Mouse (Mus musculus): ENCODE measurements around the gene Cyp4f13. TPM values are rescaled to one million over a fixed set of nuclear protein-coding genes. Genes with fewer than 3 reads are reported as not detected.
A peak's percentile ranks its signal among the peaks of the same experiment; 100 is the strongest.

Gene Cyp4f13
- 2.1 and 3.3 TPM in 2 replicates for polyA plus RNA-seq (2016; fragmentation: Nextera tagmentation; extraction: Ambion mirVana)

- WGBS: 42% methylated on average over 12 of the region's 12 CpGs
- peak; percentile 69 for DNase-seq (ENCODE audit: low spot score)
- Histone ChIP-seq H3K4me3 (peak within 1 kb of the TSS; percentile 54), H3K27me3 (replicated peaks; ENCODE audit: low read depth, poor library complexity, severe bottlenecking) (no peaks in the 10 kb centered on the region), H3K9me3 (no peaks in the 10 kb centered on the region), H3K27ac (replicated peaks) (peak within 1 kb of the TSS; percentile 51; the same call in 1 of the 2 replicates), H3K36me3 (replicated peaks) (no peaks in the 10 kb centered on the region), H3K4me1 (peaks cover 11% of the 10 kb centered on the region)
Observed at GRCm38 (mm10) chr17:32947215-32947914, at the start of gene Cyp4f13. Cyp4f13 (minus strand) TSS chr17:32947402.

- Histone ChIP-seq H3K27me3 (replicated peaks; ENCODE audit: low read depth, poor library complexity, severe bottlenecking) (no peaks in the 10 kb centered on the region), H3K27ac (replicated peaks) (peak within 1 kb of the TSS; percentile 84), H3K4me3 (peak within 1 kb of the TSS; percentile 86), H3K9me3 (no peaks in the 10 kb centered on the region), H3K4me1 (peaks cover 7% of the 10 kb centered on the region), H3K36me3 (replicated peaks) (peaks cover 29% of the 10 kb centered on the region)
- DNase-seq (ENCODE audit: low spot score): peak; percentile 80
- 3% methylated on average over 21 of the region's 21 CpGs for WGBS
Observed at GRCm38 (mm10) chr17:32992699-32993474, 45.7 kb upstream of the Cyp4f13 start, which contains the start of gene Zfp952. Zfp952 (plus strand) TSS chr17:32993129.

GRCm38 (mm10) chr17:32991965-32992698, 44.9 kb upstream of the Cyp4f13 start:
- DNase-seq (ENCODE audit: low spot score): no peak
- H3K4me3 ChIP-seq: peak overlapping the region; percentile 86
- no peaks in the 10 kb centered on the region for H3K9me3 ChIP-seq
- 71% methylated on average over 12 of the region's 12 CpGs for WGBS
- peaks cover 7% of the 10 kb centered on the region for H3K4me1 ChIP-seq
- H3K27ac ChIP-seq (replicated peaks): no peak overlapping the region; the same call in 1 of the 2 replicates
- H3K36me3 ChIP-seq (replicated peaks): peaks cover 28% of the 10 kb centered on the region
- H3K27me3 ChIP-seq (replicated peaks; ENCODE audit: low read depth, poor library complexity, severe bottlenecking): no peaks in the 10 kb centered on the region

DNA sequence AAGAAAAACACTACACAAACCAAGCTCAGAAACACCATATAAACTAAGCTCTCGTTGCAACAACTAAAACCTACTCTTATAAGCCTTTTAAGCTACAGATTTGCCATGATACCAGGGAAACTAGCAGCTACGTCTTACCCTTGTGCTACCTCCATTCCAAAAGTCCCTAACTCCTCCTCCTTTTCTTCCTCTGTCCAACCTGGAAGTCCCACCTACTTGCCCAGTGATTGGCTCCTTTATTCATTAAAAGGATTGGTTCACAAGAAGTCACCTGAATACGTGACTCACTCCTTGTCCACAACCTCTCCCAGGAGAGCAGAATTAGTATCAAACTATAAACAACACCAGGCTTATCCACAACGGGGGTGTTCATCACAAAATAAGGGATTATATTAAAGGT, 39.1 kb upstream of the Cyp4f13 start:
- Histone ChIP-seq H3K36me3 (replicated peaks) (peaks cover 14% of the 10 kb centered on the region), H3K4me3 (no peak overlapping the region), H3K9me3 (0 out of 2 replicates have a peak, but pooled peaks cover 3% of the 10 kb centered on the region), H3K27ac (replicated peaks) (no peak overlapping the region), H3K27me3 (replicated peaks; ENCODE audit: low read depth, poor library complexity, severe bottlenecking) (no peaks in the 10 kb centered on the region), H3K4me1 (no peaks in the 10 kb centered on the region)
- 78% methylated on average over 4 of the region's 4 CpGs for WGBS
- DNase-seq (ENCODE audit: low spot score): no peak

GRCm38 (mm10) chr17:32981361-32981760, 34.2 kb upstream of the Cyp4f13 start:
- Histone ChIP-seq H3K27me3 (replicated peaks; ENCODE audit: low read depth, poor library complexity, severe bottlenecking) (no peaks in the 10 kb centered on the region), H3K36me3 (replicated peaks) (peaks cover 63% of the 10 kb centered on the region), H3K27ac (replicated peaks) (no peak overlapping the region), H3K4me1 (no peaks in the 10 kb centered on the region), H3K9me3 (peaks cover 10% of the 10 kb centered on the region; the same call in 1 of the 2 replicates), H3K4me3 (no peak overlapping the region)
- WGBS: 93% methylated on average over 4 of the region's 4 CpGs
- no peak for DNase-seq (ENCODE audit: low spot score)

- Histone ChIP-seq H3K27me3 (replicated peaks; ENCODE audit: low read depth, poor library complexity, severe bottlenecking) (no peaks in the 10 kb centered on the region), H3K4me3 (peak within 1 kb of the TSS; percentile 87)
- under 1% methylated on average over 33 of the region's 33 CpGs for WGBS
Observed at GRCm38 (mm10) chr17:32965623-32966290, 18.6 kb upstream of the Cyp4f13 start, which contains the start of gene Zfp472. Zfp472 (plus strand) TSS chr17:32965814.

DNA sequence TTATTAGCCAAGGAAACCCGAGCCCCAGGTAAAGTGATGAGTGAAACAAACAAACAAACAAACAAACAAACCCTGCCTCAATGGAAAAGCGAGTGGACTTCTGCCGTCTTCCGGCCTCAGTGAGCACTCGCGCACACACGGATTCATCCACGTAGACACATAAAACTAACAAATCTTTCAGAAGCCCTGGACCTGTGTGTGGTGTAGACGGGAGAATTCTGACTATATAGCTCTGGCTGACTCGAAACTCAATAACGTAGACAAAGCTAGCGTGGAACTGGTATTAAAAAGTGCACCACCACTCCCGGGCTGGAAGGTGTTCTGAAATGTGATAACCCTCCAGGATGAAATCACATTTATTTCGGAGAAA, 18.0 kb upstream of the Cyp4f13 start:
- H3K9me3 ChIP-seq: no peaks in the 10 kb centered on the region
- no peaks in the 10 kb centered on the region for H3K27me3 ChIP-seq (replicated peaks; ENCODE audit: low read depth, poor library complexity, severe bottlenecking)
- H3K27ac ChIP-seq (replicated peaks): peak overlapping the region; percentile 78
- H3K36me3 ChIP-seq (replicated peaks): no peaks in the 10 kb centered on the region
- under 1% methylated on average over 14 of the region's 14 CpGs for WGBS
- H3K4me3 ChIP-seq: peak overlapping the region; percentile 87
- no peak for DNase-seq (ENCODE audit: low spot score)
- peaks cover 16% of the 10 kb centered on the region for H3K4me1 ChIP-seq

More at GRCm38 (mm10) chr17:32965623-32966290, 18.6 kb upstream of the Cyp4f13 start, which contains the start of gene Zfp472:
- DNase-seq (ENCODE audit: low spot score): peak; percentile 92
- Histone ChIP-seq H3K27ac (replicated peaks) (peak within 1 kb of the TSS; percentile 78), H3K36me3 (replicated peaks) (no peaks in the 10 kb centered on the region), H3K4me1 (peaks cover 16% of the 10 kb centered on the region), H3K9me3 (no peaks in the 10 kb centered on the region)

- Histone ChIP-seq H3K4me1 (peaks cover 11% of the 10 kb centered on the region), H3K27me3 (replicated peaks; ENCODE audit: low read depth, poor library complexity, severe bottlenecking) (no peaks in the 10 kb centered on the region), H3K36me3 (replicated peaks) (no peaks in the 10 kb centered on the region), H3K4me3 (no peak overlapping the region), H3K9me3 (no peaks in the 10 kb centered on the region), H3K27ac (replicated peaks) (no peak overlapping the region)
- 33% methylated on average over 16 of the region's 16 CpGs for WGBS
- DNase-seq (ENCODE audit: low spot score): peak; percentile 70
Observed at GRCm38 (mm10) chr17:32951441-32951840, 4.2 kb upstream of the Cyp4f13 start.

DNA sequence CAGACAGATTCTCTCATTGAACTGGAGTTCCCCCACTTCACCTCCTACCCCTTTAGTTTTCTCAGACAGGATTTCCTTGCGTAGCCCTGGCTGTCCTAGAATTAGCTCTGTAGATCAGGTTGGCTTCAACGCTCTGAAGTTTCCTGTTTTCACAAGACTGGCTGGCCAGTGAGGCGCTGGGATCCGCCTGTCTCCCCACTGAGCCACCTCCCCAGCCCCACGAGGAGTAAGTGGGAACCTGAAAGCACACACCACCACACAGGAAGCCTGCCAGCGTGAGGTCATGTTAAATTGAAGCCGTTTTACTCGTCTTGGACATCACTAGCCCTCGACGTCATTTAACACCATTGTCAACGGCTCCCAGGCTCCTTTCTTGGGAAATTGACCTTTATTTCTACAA, 3.8 kb upstream of the Cyp4f13 start:
- DNase-seq (ENCODE audit: low spot score): no peak
- peaks cover 11% of the 10 kb centered on the region for H3K4me1 ChIP-seq
- no peak overlapping the region for H3K27ac ChIP-seq (replicated peaks)
- no peaks in the 10 kb centered on the region for H3K9me3 ChIP-seq
- 75% methylated on average over 11 of the region's 11 CpGs for WGBS
- no peaks in the 10 kb centered on the region for H3K27me3 ChIP-seq (replicated peaks; ENCODE audit: low read depth, poor library complexity, severe bottlenecking)
- H3K36me3 ChIP-seq (replicated peaks): no peaks in the 10 kb centered on the region
- H3K4me3 ChIP-seq: no peak overlapping the region

GRCm38 (mm10) chr17:32950136-32950535, 2.9 kb upstream of the Cyp4f13 start:
- Histone ChIP-seq H3K36me3 (replicated peaks) (no peaks in the 10 kb centered on the region), H3K4me1 (peaks cover 11% of the 10 kb centered on the region), H3K27me3 (replicated peaks; ENCODE audit: low read depth, poor library complexity, severe bottlenecking) (no peaks in the 10 kb centered on the region), H3K27ac (replicated peaks) (no peak overlapping the region), H3K9me3 (no peaks in the 10 kb centered on the region), H3K4me3 (no peak overlapping the region)
- no peak for DNase-seq (ENCODE audit: low spot score)
- WGBS: 88% methylated on average over 3 of the region's 3 CpGs

DNA sequence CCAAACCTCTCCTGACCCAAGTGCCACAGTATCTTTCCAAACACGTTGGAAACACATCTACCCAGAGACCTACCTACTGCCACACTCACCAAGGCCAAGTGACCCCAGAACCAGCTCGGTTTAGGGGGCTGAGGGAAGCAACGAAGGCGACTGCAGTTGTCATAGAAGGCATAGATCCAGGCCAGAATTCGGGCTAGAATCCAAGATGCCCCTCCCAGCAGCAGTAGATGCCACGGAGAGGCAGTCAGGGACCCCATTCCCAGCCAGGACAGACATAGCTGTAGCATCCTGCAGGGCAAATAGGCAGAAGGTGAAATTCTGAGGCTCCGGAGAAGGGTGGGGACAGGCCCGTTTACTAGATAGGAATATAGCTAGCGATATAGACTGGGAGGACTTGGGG, 486 bp downstream of the Cyp4f13 start:
- 63% methylated on average over 9 of the region's 9 CpGs for WGBS
- H3K9me3 ChIP-seq: no peaks in the 10 kb centered on the region
- no peak for DNase-seq (ENCODE audit: low spot score)
- peak overlapping the region; percentile 54 for H3K4me3 ChIP-seq
- H3K4me1 ChIP-seq: peaks cover 11% of the 10 kb centered on the region
- H3K36me3 ChIP-seq (replicated peaks): no peaks in the 10 kb centered on the region
- no peaks in the 10 kb centered on the region for H3K27me3 ChIP-seq (replicated peaks; ENCODE audit: low read depth, poor library complexity, severe bottlenecking)
- peak overlapping the region; percentile 51; the same call in 1 of the 2 replicates for H3K27ac ChIP-seq (replicated peaks)

Measured in embryonic facial prominence, embryonic 10.5 days (tissue).